ENCODE assay signal across 11 mouse cellular contexts in genomic region chr4:130745561-130746306, GRCm38 (mm10). TPM values are rescaled to one million over a fixed set of nuclear protein-coding genes. Genes with fewer than 3 reads are reported as not detected.
DNase-seq lines count a peak whose midpoint lies in the region; ATAC-seq and TF ChIP-seq lines count a peak whose summit lies in the region.
"Had no signal": no experiment of that assay in that cellular context is flagged by ENCODE, and none has a peak within 500 bp of the region (broad histone marks: within the 10 kb centered on the region; RNA-seq: fewer than 3 reads in every experiment).

No protein-coding gene starts in this region.

- peaks cover 90% of the 10 kb centered on the region for H3K36me3 ChIP-seq in liver, postnatal 0 days (replicated peaks; ENCODE audit: insufficient read depth, low read length)
- H3K36me3 ChIP-seq in hindbrain, embryonic 13.5 days: peaks cover 74% of the 10 kb centered on the region

- intact Hi-C loops in gastrocnemius, adult 2 months (cut with DNase I): no loop called here

- DNase-seq in gastrocnemius, adult 2 months: peak; percentile 61
- DNase-seq in gastrocnemius, adult 8-10 months (ENCODE audit: low spot score in 2 of 2): no peak
- DNase-seq in adrenal gland, adult 8-10 months: peak; percentile 79
- peak; percentile 38 for DNase-seq in kidney, postnatal 10 days
- no peak for DNase-seq in liver, postnatal 0 days
- no peak for DNase-seq in cerebellum, adult 11-12 months
- no peak for DNase-seq in cerebellum, postnatal 14 days
- DNase-seq: heart, postnatal 36 days had no signal

- no peaks in the 10 kb centered on the region for H3K27me3 ChIP-seq in liver, postnatal 0 days (ENCODE audit: insufficient read depth, low read length)
- H3K27me3 ChIP-seq in hindbrain, embryonic 13.5 days: no peaks in the 10 kb centered on the region
- H3K27me3 ChIP-seq: CH12.LX; megakaryocyte, embryonic 14.5 days had no signal

- H3K9ac ChIP-seq in liver, postnatal 0 days (replicated peaks): no peak overlapping the region
- no peak overlapping the region for H3K9ac ChIP-seq in hindbrain, embryonic 13.5 days

- no peak overlapping the region for H3K4me2 ChIP-seq in liver, postnatal 0 days (ENCODE audit: low read depth, low read length)
- no peak overlapping the region for H3K4me2 ChIP-seq in hindbrain, embryonic 13.5 days

- H3K27ac ChIP-seq in gastrocnemius, adult 2 months: peak overlapping the region; percentile 73
- no peak overlapping the region for H3K27ac ChIP-seq in liver, postnatal 0 days (ENCODE audit: low read depth)
- H3K27ac ChIP-seq in hindbrain, embryonic 13.5 days: no peak overlapping the region

- no peaks in the 10 kb centered on the region for H3K9me3 ChIP-seq in liver, postnatal 0 days (ENCODE audit: low read length)
- no peaks in the 10 kb centered on the region for H3K9me3 ChIP-seq in hindbrain, embryonic 13.5 days
- H3K9me3 ChIP-seq: megakaryocyte, embryonic 14.5 days had no signal

- H3K4me1 ChIP-seq in liver, postnatal 0 days (ENCODE audit: insufficient read depth): peaks cover 4% of the 10 kb centered on the region
- 0 out of 2 replicates have a peak, but pooled peaks cover 5% of the 10 kb centered on the region for H3K4me1 ChIP-seq in hindbrain, embryonic 13.5 days (replicated peaks)

- WGBS in liver, postnatal 0 days (ENCODE audit: insufficient replicate concordance): 77% methylated on average over 5 of the region's 5 CpGs
- 82% methylated on average over 5 of the region's 5 CpGs for WGBS in hindbrain, embryonic 13.5 days

- no peak overlapping the region for H3K4me3 ChIP-seq in gastrocnemius, adult 2 months
- H3K4me3 ChIP-seq in liver, postnatal 0 days (ENCODE audit: low read depth, low read length): no peak overlapping the region
- no peak overlapping the region for H3K4me3 ChIP-seq in hindbrain, embryonic 13.5 days
- H3K4me3 ChIP-seq: megakaryocyte, embryonic 14.5 days had no signal

- TF ChIP-seq EP300 in liver, postnatal 0 days (IDR thresholded peaks at IDR 0.05; ENCODE audit: low read depth): no peak

- no peak for TF ChIP-seq CTCF in gastrocnemius, adult 2 months (IDR thresholded peaks at IDR 0.05)
- no peak for TF ChIP-seq CTCF in liver, postnatal 0 days (IDR thresholded peaks at IDR 0.05; ENCODE audit: low read depth)

- peak; percentile 64 for ATAC-seq in liver, postnatal 0 days
- no peak for ATAC-seq in hindbrain, embryonic 13.5 days (ENCODE audit: low FRiP score)

RNA-seq across cellular contexts. Expression of gene Sdc3, which starts 46.6 kb away (rescaled TPM):
- total RNA-seq in gastrocnemius, adult 2 months (2021): 10 to 100 TPM in 1 of 2 experiments, 1 to 10 TPM in 1; 8.5 to 12.5 TPM
- total RNA-seq in gastrocnemius, adult 8-10 months (2022): 10 to 100 TPM in 1 of 4 experiments, 1 to 10 TPM in 3; 5.6 to 10.9 (median 6.7) TPM
- 100 to 1,000 TPM; 332 to 626 (median 448) TPM for total RNA-seq in adrenal gland, adult 8-10 months (2022)
- 8.7 TPM in 2 replicates for polyA plus RNA-seq in liver, postnatal 0 days (2015; fragmentation: Nextera tagmentation; extraction: Ambion mirVana)
- 71.3 and 76.9 TPM in 2 replicates for polyA plus RNA-seq in hindbrain, embryonic 13.5 days (2015; fragmentation: Nextera tagmentation; extraction: Ambion mirVana)

Comparison
In these comparisons a context has a peak if more than half of its experiments do, and no peak if none do; other contexts are left out.
1. DNase-seq: peak in gastrocnemius, adult 2 months (single experiment), adrenal gland, adult 8-10 months (single experiment) and kidney, postnatal 10 days (single experiment); none in gastrocnemius, adult 8-10 months (0 of 2), liver, postnatal 0 days (single experiment), cerebellum, adult 11-12 months (single experiment) and cerebellum, postnatal 14 days (0 of 2).
2. RNA of gene Sdc3, which starts 46.6 kb away (total RNA-seq): 332 to 626 TPM in adrenal gland, adult 8-10 months; 8.5 to 12.5 TPM in gastrocnemius, adult 2 months and 5.6 to 10.9 TPM in gastrocnemius, adult 8-10 months; every median in the first group is over 10 times any median in the second.